Mouse (Mus musculus) MEL (cell line): Measurements from ENCODE around the gene Calhm4. TPM values are rescaled to one million over a fixed set of nuclear protein-coding genes. Genes with fewer than 3 reads are reported as not detected.

Experiments
- DNase-seq: peaks from one replicate; pipeline ENCODE4 v3.0.0; 2011; ENCODE audit warnings: low read depth, low spot score
- H3K27ac ChIP-seq: 2 replicates; pipeline ENCODE4 v1.5.1; 2012; ENCODE audit warnings: low read depth, mild to moderate bottlenecking, control low read depth, low read length, moderate library complexity; ENCODE audit not compliant: control insufficient read depth
- H3K27me3 ChIP-seq, 2 experiments: fragments of 150-350 bp in 1 of 2; sonication (generic) in 1 of 2; 2 replicates each; pipeline ENCODE4 v1.6.1; 2012; ENCODE audit warnings: low read length in 2 of 2, mild to moderate bottlenecking in 2 of 2, improper control_type of control experiment in 1 of 2, moderate library complexity in 1 of 2; ENCODE audit not compliant: insufficient read depth in 2 of 2, control insufficient read depth in 1 of 2
- H3K36me3 ChIP-seq, 2 experiments: 2 replicates each; pipeline ENCODE4 v1.6.1; 2012 to 2014; ENCODE audit warnings: low read length in 2 of 2, improper control_type of control experiment in 1 of 2, inconsistent platforms in 1 of 2, mild to moderate bottlenecking in 1 of 2; ENCODE audit not compliant: insufficient read depth in 2 of 2, control insufficient read depth in 1 of 2
- H3K4me1 ChIP-seq, 2 experiments: fragments of 150-350 bp in 1 of 2; sonication (generic) in 1 of 2; 2 replicates each; pipeline ENCODE4 v1.6.1; 2012; ENCODE audit warnings: low read length in 2 of 2, improper control_type of control experiment in 1 of 2, mild to moderate bottlenecking in 1 of 2; ENCODE audit not compliant: insufficient read depth in 2 of 2, control insufficient read depth in 1 of 2
- H3K4me3 ChIP-seq, 2 experiments: fragments of 150-350 bp in 1 of 2; sonication (generic) in 1 of 2; 2 replicates each; pipeline ENCODE4 v1.5.1; 2012; ENCODE audit warnings: low read depth in 2 of 2, low read length in 2 of 2, mild to moderate bottlenecking in 2 of 2, moderate library complexity in 2 of 2, control low read depth in 1 of 2, improper control_type of control experiment in 1 of 2; ENCODE audit not compliant: control insufficient read depth in 1 of 2, insufficient read depth in 1 of 2
- H3K79me2 ChIP-seq: 2 replicates; pipeline ENCODE4 v1.6.1; 2012; ENCODE audit warnings: mild to moderate bottlenecking, low read length, moderate library complexity; ENCODE audit not compliant: control insufficient read depth, poor library complexity, insufficient read depth
- H3K9ac ChIP-seq: 2 replicates; pipeline ENCODE4 v1.6.1; 2012; ENCODE audit warnings: low read depth, mild to moderate bottlenecking, control low read depth, low read length, moderate library complexity; ENCODE audit not compliant: control insufficient read depth, poor library complexity, severe bottlenecking
- H3K9me3 ChIP-seq: fragments of 150-350 bp; sonication (generic); replicated peaks from 2 replicates; pipeline ENCODE4 v1.6.1; 2012; ENCODE audit warnings: mild to moderate bottlenecking, low read length, improper control_type of control experiment, moderate library complexity; ENCODE audit not compliant: insufficient read depth
- BHLHE40 ChIP-seq: IDR thresholded peaks from 2 replicates; pipeline ENCODE4 v1.6.1; 2012; ENCODE audit warnings: low read depth, mild to moderate bottlenecking, inconsistent platforms, low read length, improper control_type of control experiment, borderline replicate concordance
- CHD1 ChIP-seq: IDR thresholded peaks from 2 replicates; pipeline ENCODE4 v1.6.1; 2012; ENCODE audit warnings: low read depth, mild to moderate bottlenecking, inconsistent platforms, low read length, improper control_type of control experiment
- CHD2 ChIP-seq: IDR thresholded peaks from 2 replicates; pipeline ENCODE4 v1.6.1; 2011; ENCODE audit warnings: low read length, improper control_type of control experiment
- CTCF ChIP-seq, 3 experiments: IDR thresholded peaks in 2 of 3; conservative IDR thresholded peaks in 1 of 3; 2 replicates each; pipeline ENCODE4 v1.5.1; 2011 to 2012; ENCODE audit warnings: low read length in 3 of 3, low read depth in 2 of 3, mild to moderate bottlenecking in 2 of 3, improper control_type of control experiment in 1 of 3, inconsistent platforms in 1 of 3, mixed read lengths in 1 of 3, moderate library complexity in 1 of 3; ENCODE audit not compliant: control insufficient read depth in 1 of 3, insufficient read depth in 1 of 3, poor library complexity in 1 of 3, severe bottlenecking in 1 of 3
- E2F4 ChIP-seq: IDR thresholded peaks from 2 replicates; pipeline ENCODE4 v1.6.1; 2011; ENCODE audit warnings: low read depth, low read length, improper control_type of control experiment, borderline replicate concordance
- GABPA ChIP-seq: IDR thresholded peaks from 2 replicates; pipeline ENCODE4 v1.6.1; 2012; ENCODE audit warnings: low read depth, mild to moderate bottlenecking, inconsistent platforms, low read length, improper control_type of control experiment, moderate library complexity
- MAX ChIP-seq: IDR thresholded peaks from 2 replicates; pipeline ENCODE4 v1.6.1; 2011; ENCODE audit warnings: low read length, improper control_type of control experiment
- POLR2A ChIP-seq, 2 experiments: IDR thresholded peaks; 2 replicates each; pipeline ENCODE4 v1.6.1; 2011 to 2012; ENCODE audit warnings: low read length in 2 of 2, mild to moderate bottlenecking in 2 of 2, control low read depth in 1 of 2, improper control_type of control experiment in 1 of 2, low read depth in 1 of 2, moderate library complexity in 1 of 2; ENCODE audit not compliant: control insufficient read depth in 1 of 2, insufficient read depth in 1 of 2, poor library complexity in 1 of 2
- POLR2AphosphoS5 ChIP-seq: IDR thresholded peaks from 2 replicates; pipeline ENCODE4 v1.6.1; 2012; ENCODE audit warnings: low read depth, borderline replicate concordance, mild to moderate bottlenecking, inconsistent platforms, low read length, moderate library complexity, mixed read lengths
- RCOR1 ChIP-seq: IDR thresholded peaks from 2 replicates; pipeline ENCODE4 v1.6.1; 2012; ENCODE audit warnings: low read depth, mild to moderate bottlenecking, inconsistent platforms, low read length, improper control_type of control experiment
- TCF12 ChIP-seq: IDR thresholded peaks from 2 replicates; pipeline ENCODE4 v1.6.1; 2014; ENCODE audit warnings: low read depth, mild to moderate bottlenecking, inconsistent platforms, low read length, improper control_type of control experiment, moderate library complexity
- ZKSCAN1 ChIP-seq: IDR thresholded peaks from 2 replicates; pipeline ENCODE4 v1.6.1; 2012; ENCODE audit warnings: low read depth, mild to moderate bottlenecking, inconsistent platforms, low read length, improper control_type of control experiment, moderate library complexity
- ZNF384 ChIP-seq: IDR thresholded peaks from 2 replicates; pipeline ENCODE4 v1.6.1; 2012; ENCODE audit warnings: low read depth, mild to moderate bottlenecking, inconsistent platforms, low read length, improper control_type of control experiment
- polyA plus RNA-seq, 2 experiments: library from polyadenylated mRNA; stranded (reverse) in 1 of 2; unstranded in 1 of 2; fragments of >175 nt in 1 of 2; fragments of >200 nt in 1 of 2; gene quantifications; 2 replicates each; pipeline versions ENCODE4 v1.2.1 to v1.2.4; 2012; ENCODE audit warnings: low replicate concordance in 2 of 2, low read depth in 1 of 2; ENCODE audit not compliant: insufficient read length in 2 of 2, insufficient read depth in 1 of 2, missing spikeins in 1 of 2
- total RNA-seq: library from RNA; depleted of rRNA; stranded (reverse); fragments of 300-350 nt; gene quantifications from 2 replicates; pipeline ENCODE4 v1.2.3, GENCODE M21; 2012; rRNA removed

The Calhm4 gene
- total RNA-seq (not detected in 2 replicates), polyA plus RNA-seq (not detected)

DNA sequence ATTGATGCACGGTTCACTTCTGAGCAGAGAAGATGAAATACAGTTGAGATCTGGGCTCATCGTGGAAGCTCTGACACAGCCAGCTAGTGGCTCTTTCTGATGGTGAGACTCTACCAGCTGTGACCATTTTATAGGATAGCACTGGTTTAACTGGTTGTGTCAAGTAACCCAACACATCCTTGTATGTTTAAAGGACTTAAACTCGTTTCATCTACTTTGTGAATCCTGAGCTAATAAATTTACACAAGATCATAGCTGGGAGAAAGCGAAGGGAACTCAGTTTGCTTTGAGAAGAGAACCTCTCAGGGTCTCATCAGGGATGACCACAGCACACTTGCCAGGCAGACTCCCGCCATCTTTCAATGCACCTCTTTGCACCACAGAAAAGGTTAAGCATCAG is at the start of gene Calhm4:
Calhm4 (minus strand) TSS at position 101 of the 400 bp plus-strand sequence.
- H3K27me3 ChIP-seq: peaks cover 0 to 1% of the 10 kb centered on the region in 2 experiments; a peak in 2 of 4 replicates
- no peaks in the 10 kb centered on the region for H3K36me3 ChIP-seq
- TF ChIP-seq MAX (no peak), CHD1 (no peak), ZNF384 (no peak), POLR2A (IDR thresholded peaks at IDR 0.05; ENCODE audit: control insufficient read depth in 1 of 2, insufficient read depth in 1 of 2, low read depth in 1 of 2, low read length in 2 of 2, poor library complexity in 1 of 2) (no peak), CHD2 (no peak), E2F4 (no peak), GABPA (no peak), CTCF (IDR thresholded peaks at IDR 0.05 in 2 of 3, conservative IDR thresholded peaks at IDR 0.05 in 1 of 3; ENCODE audit: control insufficient read depth in 1 of 3, insufficient read depth in 1 of 3, low read depth in 2 of 3, low read length in 3 of 3, poor library complexity in 1 of 3, severe bottlenecking in 1 of 3) (no peak)
- no peak within 1 kb of the TSS for H3K27ac ChIP-seq
- no peaks in the 10 kb centered on the region for H3K9me3 ChIP-seq
- no peak within 1 kb of the TSS for H3K9ac ChIP-seq
- no peaks in the 10 kb centered on the region for H3K79me2 ChIP-seq
- H3K4me1 ChIP-seq: no peaks in the 10 kb centered on the region
- no peak within 1 kb of the TSS for H3K4me3 ChIP-seq
- DNase-seq: no peak

GRCm38 (mm10) chr10:34091888-34092287 is 47.8 kb upstream of the Calhm4 start:
- H3K4me3 ChIP-seq: no peak overlapping the region
- H3K4me1 ChIP-seq: no peaks in the 10 kb centered on the region
- peaks cover 0 to 1% of the 10 kb centered on the region in 2 experiments; a peak in 1 of 4 replicates for H3K27me3 ChIP-seq
- no peaks in the 10 kb centered on the region for H3K9me3 ChIP-seq
- DNase-seq: no peak
- H3K27ac ChIP-seq: no peak overlapping the region
- H3K9ac ChIP-seq: no peak overlapping the region
- H3K79me2 ChIP-seq: no peaks in the 10 kb centered on the region
- H3K36me3 ChIP-seq: no peaks in the 10 kb centered on the region
- TF ChIP-seq POLR2AphosphoS5: no peak
- TF ChIP-seq ZKSCAN1: no peak
- TF ChIP-seq TCF12: no peak
- TF ChIP-seq RCOR1: no peak

- H3K9ac ChIP-seq: no peak overlapping the region
Observed at GRCm38 (mm10) chr10:34090481-34090880, 46.4 kb upstream of the Calhm4 start.

More at GRCm38 (mm10) chr10:34090481-34090880, 46.4 kb upstream of the Calhm4 start:
- Histone ChIP-seq H3K27me3 (peaks cover 0 to 1% of the 10 kb centered on the region in 2 experiments; a peak in 2 of 4 replicates), H3K36me3 (no peaks in the 10 kb centered on the region), H3K4me3 (no peak overlapping the region), H3K79me2 (no peaks in the 10 kb centered on the region), H3K4me1 (no peaks in the 10 kb centered on the region), H3K27ac (no peak overlapping the region), H3K9me3 (no peaks in the 10 kb centered on the region)
- no peak for DNase-seq
- no peak for TF ChIP-seq BHLHE40
